Mouse (Mus musculus): ENCODE measurements at regions not wholly inside any gene's neighbourhood (a gene's known extent, or its start where the extent isn't known, plus 50 kb on each side); places are given as distances from the start of the nearest gene placed in this dataset.

- DNase-seq (ENCODE audit: extremely low spot score, low read depth, low spot score), result no peak
Observed at GRCm38 (mm10) chr17:83936677-83937076, 88.9 kb upstream of the Haao start.

- no peak for DNase-seq (ENCODE audit: extremely low spot score, low read depth, low spot score)
Observed at GRCm38 (mm10) chr17:83935969-83936368, 88.2 kb upstream of the Haao start.

GRCm38 (mm10) chr17:83935232-83935631 is 87.5 kb upstream of the Haao start:
- DNase-seq (ENCODE audit: extremely low spot score, low read depth, low spot score), result no peak

GRCm38 (mm10) chr17:83933743-83934142 is 86.0 kb upstream of the Haao start:
- no peak for DNase-seq (ENCODE audit: extremely low spot score, low read depth, low spot score)

GRCm38 (mm10) chr17:83930401-83930800 is 82.6 kb upstream of the Haao start:
- no peak for DNase-seq (ENCODE audit: extremely low spot score, low read depth, low spot score)

- no peak for DNase-seq (ENCODE audit: extremely low spot score, low read depth, low spot score)
Observed at GRCm38 (mm10) chr17:83927749-83928387, 80.1 kb upstream of the Haao start.

GRCm38 (mm10) chr17:83924259-83924922 is 76.6 kb upstream of the Haao start:
- no peak for DNase-seq (ENCODE audit: extremely low spot score, low read depth, low spot score)

GRCm38 (mm10) chr17:83920894-83921293 is 73.1 kb upstream of the Haao start:
- DNase-seq (ENCODE audit: extremely low spot score, low read depth, low spot score), result no peak

GRCm38 (mm10) chr17:83920225-83920624 is 72.5 kb upstream of the Haao start:
- no peak for DNase-seq (ENCODE audit: extremely low spot score, low read depth, low spot score)

GRCm38 (mm10) chr17:83918413-83919139 is 70.8 kb upstream of the Haao start:
- no peak for DNase-seq (ENCODE audit: extremely low spot score, low read depth, low spot score)

- no peak for DNase-seq (ENCODE audit: extremely low spot score, low read depth, low spot score)
Observed at GRCm38 (mm10) chr17:83917781-83918180, 70.0 kb upstream of the Haao start.

GRCm38 (mm10) chr17:83916684-83917166 is 69.0 kb upstream of the Haao start:
- DNase-seq (ENCODE audit: extremely low spot score, low read depth, low spot score), result no peak

GRCm38 (mm10) chr17:83915034-83915433 is 67.3 kb upstream of the Haao start:
- DNase-seq (ENCODE audit: extremely low spot score, low read depth, low spot score), result no peak

GRCm38 (mm10) chr17:83914603-83915002 is 66.8 kb upstream of the Haao start:
- DNase-seq (ENCODE audit: extremely low spot score, low read depth, low spot score), result no peak

GRCm38 (mm10) chr17:83913711-83914415 is 66.1 kb upstream of the Haao start:
- peak; percentile 92 for DNase-seq (ENCODE audit: extremely low spot score, low read depth, low spot score)

GRCm38 (mm10) chr17:83912421-83912820 is 64.7 kb upstream of the Haao start:
- no peak for DNase-seq (ENCODE audit: extremely low spot score, low read depth, low spot score)

GRCm38 (mm10) chr17:83908811-83909210 is 61.0 kb upstream of the Haao start:
- DNase-seq (ENCODE audit: extremely low spot score, low read depth, low spot score), result no peak

- DNase-seq (ENCODE audit: extremely low spot score, low read depth, low spot score), result no peak
Observed at GRCm38 (mm10) chr17:83907538-83907937, 59.8 kb upstream of the Haao start.

- DNase-seq (ENCODE audit: extremely low spot score, low read depth, low spot score), result no peak
Observed at GRCm38 (mm10) chr17:83906751-83907537, 59.2 kb upstream of the Haao start.

GRCm38 (mm10) chr17:83903467-83903866 is 55.7 kb upstream of the Haao start:
- DNase-seq (ENCODE audit: extremely low spot score, low read depth, low spot score), result peak; percentile 84

GRCm38 (mm10) chr17:83902523-83902922 is 54.8 kb upstream of the Haao start:
- DNase-seq (ENCODE audit: extremely low spot score, low read depth, low spot score), result no peak
